Mouse (Mus musculus): Measurements from ENCODE around the gene Pop5. TPM values are rescaled to one million over a fixed set of nuclear protein-coding genes. Genes with fewer than 3 reads are reported as not detected.

Pop5 gene
- polyA plus RNA-seq, 1 experiment from 2014 or later, result 96.9 TPM

DNA sequence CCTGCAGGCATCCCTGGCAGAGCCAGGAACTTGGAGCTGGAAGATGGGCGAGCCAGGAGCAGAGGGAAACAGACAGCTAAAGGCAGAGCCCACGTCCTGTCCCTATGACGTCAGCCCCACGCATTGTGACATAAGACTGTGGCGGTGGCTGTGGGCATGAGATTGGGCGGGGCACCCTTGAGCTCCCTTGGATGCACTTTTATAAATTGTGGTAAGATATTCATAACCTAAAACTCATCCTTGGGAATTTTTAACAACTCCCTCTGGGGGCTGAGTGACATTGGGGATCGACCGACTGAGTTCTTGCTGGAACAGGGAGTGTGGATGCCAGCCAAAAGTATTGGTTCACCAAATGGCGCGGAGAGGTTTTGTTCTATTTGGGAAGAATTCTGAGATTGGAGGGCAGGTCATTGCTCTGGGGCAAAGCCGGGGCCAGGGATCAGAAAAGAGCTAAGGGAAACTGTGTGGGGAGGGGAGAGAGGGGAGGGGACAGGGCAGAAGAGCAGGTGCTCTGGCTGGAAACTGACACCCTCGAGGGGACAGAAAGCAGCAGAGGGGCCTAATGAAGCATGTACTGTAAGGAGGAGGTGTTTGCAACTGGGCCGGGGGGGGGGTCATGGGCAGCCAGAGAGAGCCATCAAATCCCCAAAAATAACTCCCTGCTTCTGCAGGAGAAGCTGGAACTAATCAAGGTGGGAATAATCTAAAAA, 14.6 kb upstream of the Pop5 start:
- ATAC-seq (replicated peaks), result no peak

DNA sequence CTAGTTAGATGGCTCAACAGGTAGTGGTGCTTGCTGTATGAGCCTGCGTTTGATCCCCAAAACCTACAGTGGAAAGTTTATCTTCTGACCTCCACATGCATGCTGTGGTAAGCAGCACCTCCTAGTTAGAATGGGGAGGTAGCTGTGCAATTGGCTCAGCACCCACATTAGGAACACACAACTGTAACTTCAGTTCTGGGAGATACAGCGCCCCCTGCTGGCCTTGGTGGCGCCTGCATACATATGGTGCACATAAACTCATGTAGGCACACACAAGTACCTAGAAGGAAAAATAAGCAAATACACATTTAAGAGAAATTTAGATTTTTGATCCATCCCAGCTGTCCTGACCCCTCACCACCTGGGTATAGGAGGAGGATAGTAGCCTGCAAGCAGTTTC, 13.2 kb upstream of the Pop5 start:
- ATAC-seq (replicated peaks), result no peak
- H3K4me1 ChIP-seq, result peaks cover 11% of the 10 kb centered on the region
- no peaks in the 10 kb centered on the region for H3K9me3 ChIP-seq
- H3K4me3 ChIP-seq, result no peak overlapping the region
- H3K27ac ChIP-seq (replicated peaks), result no peak overlapping the region
- no peak overlapping the region for H3K4me2 ChIP-seq (replicated peaks)
- H3K36me3 ChIP-seq, result no peaks in the 10 kb centered on the region
- H3K27me3 ChIP-seq, result no peaks in the 10 kb centered on the region
- H3K9ac ChIP-seq (replicated peaks), result no peak overlapping the region
- WGBS, result 79% methylated on average over 3 of the region's 3 CpGs

More for the DNA sequence above, 14.6 kb upstream of the Pop5 start:
- no peak overlapping the region for H3K4me2 ChIP-seq (replicated peaks)
- WGBS, result 33% methylated on average over 13 of the region's 13 CpGs
- H3K36me3 ChIP-seq, result no peaks in the 10 kb centered on the region
- H3K4me3 ChIP-seq, result no peak overlapping the region
- no peaks in the 10 kb centered on the region for H3K27me3 ChIP-seq
- H3K9me3 ChIP-seq, result no peaks in the 10 kb centered on the region
- peaks cover 11% of the 10 kb centered on the region for H3K4me1 ChIP-seq
- H3K27ac ChIP-seq (replicated peaks), result peak overlapping the region; percentile 1; the same call in 1 of the 2 replicates
- no peak overlapping the region for H3K9ac ChIP-seq (replicated peaks)

DNA sequence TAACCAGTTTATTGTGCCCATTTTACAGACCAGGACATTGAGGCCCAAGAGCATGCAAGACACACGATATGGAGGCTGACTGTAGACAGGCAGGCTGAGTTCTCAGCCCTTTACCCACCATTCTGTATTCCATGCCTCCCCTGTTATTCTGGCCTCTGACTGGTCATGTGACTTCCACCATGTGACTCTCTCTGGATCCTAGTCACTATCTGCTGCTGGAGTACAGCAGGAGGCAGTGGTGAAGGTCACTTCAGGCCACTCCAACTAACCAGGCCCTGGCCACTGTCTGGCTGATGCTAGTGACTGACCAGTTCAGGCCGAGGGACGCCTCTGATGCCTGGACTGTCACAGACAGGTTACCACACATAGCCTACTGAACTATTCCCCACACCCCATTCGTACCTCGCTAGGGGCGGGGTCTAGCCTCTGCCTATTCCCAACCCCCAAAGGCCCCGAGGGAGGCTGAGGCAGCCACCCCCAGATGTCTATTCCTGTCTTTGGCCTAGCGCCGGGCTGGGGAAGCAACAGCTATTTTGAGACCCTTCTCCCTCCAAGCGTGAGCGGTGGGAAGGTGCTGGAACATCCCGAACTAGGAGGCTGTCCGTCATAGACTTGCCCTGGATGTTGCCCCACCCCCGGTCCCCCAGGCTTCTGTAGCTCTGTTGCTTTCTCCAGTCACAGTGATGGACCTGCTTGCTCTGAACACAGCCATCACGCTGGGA, 4.6 kb upstream of the Pop5 start:
- Histone ChIP-seq H3K4me1 (peaks cover 11% of the 10 kb centered on the region), H3K9ac (replicated peaks) (no peak overlapping the region), H3K36me3 (no peaks in the 10 kb centered on the region), H3K4me2 (replicated peaks) (no peak overlapping the region), H3K27ac (replicated peaks) (no peak overlapping the region), H3K4me3 (no peak overlapping the region), H3K9me3 (no peaks in the 10 kb centered on the region), H3K27me3 (no peaks in the 10 kb centered on the region; the same call in 1 of the 2 replicates)
- no peak for ATAC-seq (replicated peaks)
- WGBS, result 54% methylated on average over 15 of the region's 15 CpGs

DNA sequence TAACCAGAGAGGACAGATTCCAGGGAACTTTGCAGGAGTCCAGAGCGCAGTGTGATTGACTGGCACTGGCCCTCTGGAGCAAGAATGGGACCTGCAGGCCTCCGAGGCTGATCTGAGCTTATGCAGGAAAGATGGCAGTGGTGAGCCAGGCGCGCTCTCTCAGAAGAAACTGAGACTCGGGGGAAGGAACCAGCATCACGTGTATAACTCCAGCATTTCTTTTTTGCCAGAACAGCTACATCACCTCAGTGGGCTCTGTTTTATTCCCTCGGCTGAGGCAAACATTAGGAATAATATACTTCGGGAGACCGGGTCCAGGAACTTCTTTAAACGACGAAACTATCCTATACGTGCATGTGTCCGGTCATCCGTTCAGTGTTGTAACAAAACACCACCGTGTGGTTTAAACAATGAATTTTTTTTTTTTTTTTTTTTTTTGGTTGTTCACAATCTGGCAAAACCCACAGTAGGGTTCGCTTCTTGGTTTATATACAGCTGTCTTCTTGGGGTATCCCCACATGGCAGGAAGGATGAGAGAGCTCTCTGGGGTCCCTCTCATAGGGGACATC, 4.0 kb upstream of the Pop5 start:
- no peak overlapping the region for H3K4me2 ChIP-seq (replicated peaks)

DNA sequence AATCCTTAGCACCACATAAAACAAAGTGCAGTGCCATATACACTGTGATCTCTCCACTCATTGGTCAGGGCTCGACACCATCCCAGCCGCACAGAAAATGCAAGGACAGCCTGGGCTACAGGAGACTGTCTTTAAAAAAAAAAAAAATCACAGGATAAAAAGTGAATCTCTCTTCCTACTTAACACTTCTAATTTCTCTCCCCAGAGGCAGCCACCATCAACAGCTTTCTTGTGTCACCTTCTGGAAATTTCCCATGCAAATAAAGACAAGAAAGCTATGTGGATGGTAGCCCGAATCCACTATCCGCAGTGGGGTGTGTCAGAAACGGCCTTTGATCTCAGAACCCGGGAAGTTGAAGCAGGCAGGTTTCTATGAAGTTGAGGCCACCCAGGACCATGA, 3.1 kb upstream of the Pop5 start:
- Histone ChIP-seq H3K9ac (replicated peaks) (no peak overlapping the region), H3K4me3 (no peak overlapping the region), H3K9me3 (no peaks in the 10 kb centered on the region), H3K27me3 (no peaks in the 10 kb centered on the region; the same call in 1 of the 2 replicates), H3K36me3 (no peaks in the 10 kb centered on the region), H3K4me2 (replicated peaks) (no peak overlapping the region), H3K27ac (replicated peaks) (no peak overlapping the region), H3K4me1 (peaks cover 15% of the 10 kb centered on the region)
- ATAC-seq (replicated peaks), result no peak
- 74% methylated on average over 6 of the region's 6 CpGs for WGBS

More for the DNA sequence above, 4.0 kb upstream of the Pop5 start:
- Histone ChIP-seq H3K9me3 (no peaks in the 10 kb centered on the region), H3K27ac (replicated peaks) (no peak overlapping the region), H3K27me3 (no peaks in the 10 kb centered on the region; the same call in 1 of the 2 replicates), H3K9ac (replicated peaks) (no peak overlapping the region), H3K4me1 (peaks cover 13% of the 10 kb centered on the region), H3K4me3 (no peak overlapping the region), H3K36me3 (no peaks in the 10 kb centered on the region)
- WGBS, result 39% methylated on average over 16 of the region's 16 CpGs
- ATAC-seq (replicated peaks), result no peak

DNA sequence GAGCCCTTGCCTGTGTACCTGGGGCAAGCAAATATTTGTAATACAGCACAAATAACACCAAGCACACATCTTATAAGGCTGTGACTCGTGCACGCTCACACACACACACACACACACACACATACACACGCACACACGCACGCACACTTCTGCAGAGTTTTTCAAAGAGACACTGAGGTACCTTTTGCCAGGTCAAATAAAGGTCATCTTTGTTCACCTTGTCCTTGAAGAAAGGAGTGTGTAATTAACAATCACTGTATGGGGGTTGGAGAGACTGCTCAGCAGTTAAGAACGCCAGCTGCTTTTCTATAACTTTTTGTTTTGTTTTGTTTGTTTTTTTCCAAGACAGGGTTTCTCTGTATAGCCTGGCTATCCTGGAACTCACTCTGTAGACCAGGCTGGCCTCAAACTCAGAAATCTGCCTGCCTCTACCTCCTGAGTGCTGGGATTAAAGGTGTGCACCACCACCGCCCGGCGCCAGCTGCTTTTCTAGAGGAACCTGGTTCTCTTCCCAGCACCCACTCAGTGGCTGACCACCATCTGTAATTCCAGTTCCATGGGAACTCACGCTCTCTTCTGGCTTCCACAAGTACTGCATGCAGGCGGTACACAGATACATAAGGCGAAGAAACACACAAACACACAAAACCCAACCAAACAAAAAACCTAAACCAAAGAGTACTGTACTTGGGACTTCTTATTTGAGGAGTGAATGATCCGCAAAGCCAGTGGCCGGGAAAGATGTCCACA, 2.4 kb upstream of the Pop5 start:
- no peak overlapping the region for H3K4me2 ChIP-seq (replicated peaks)
- H3K4me1 ChIP-seq, result peaks cover 18% of the 10 kb centered on the region
- H3K27ac ChIP-seq (replicated peaks), result no peak overlapping the region
- no peaks in the 10 kb centered on the region; the same call in 1 of the 2 replicates for H3K27me3 ChIP-seq
- H3K9ac ChIP-seq (replicated peaks), result no peak overlapping the region
- 90% methylated on average over 14 of the region's 14 CpGs for WGBS
- ATAC-seq (replicated peaks), result no peak
- H3K4me3 ChIP-seq, result no peak overlapping the region
- H3K36me3 ChIP-seq, result no peaks in the 10 kb centered on the region
- no peaks in the 10 kb centered on the region for H3K9me3 ChIP-seq

DNA sequence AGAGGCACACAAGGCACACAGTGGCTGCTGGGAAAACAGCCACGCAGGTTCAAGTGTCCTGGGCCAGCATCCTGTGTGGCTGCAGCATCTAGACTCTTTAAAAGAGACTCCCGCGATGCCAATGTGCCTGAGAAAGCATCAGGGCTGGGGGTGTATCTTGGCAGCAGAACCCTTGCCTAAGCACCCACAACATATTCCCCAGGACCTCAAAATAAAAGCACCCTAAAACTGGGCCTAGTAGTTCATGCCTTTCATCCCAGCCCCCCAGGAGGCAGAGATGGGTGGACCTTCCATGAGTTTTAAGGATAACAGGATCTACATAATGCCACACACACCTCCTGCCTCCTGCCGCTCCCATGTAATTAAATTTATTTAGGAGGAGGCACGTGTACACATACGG, 1.1 kb upstream of the Pop5 start:
- H3K36me3 ChIP-seq, result no peaks in the 10 kb centered on the region
- H3K9me3 ChIP-seq, result no peaks in the 10 kb centered on the region
- ATAC-seq (replicated peaks), result no peak
- H3K4me3 ChIP-seq, result no peak overlapping the region
- no peak overlapping the region for H3K9ac ChIP-seq (replicated peaks)
- H3K27me3 ChIP-seq, result no peaks in the 10 kb centered on the region; the same call in 1 of the 2 replicates
- no peak overlapping the region for H3K4me2 ChIP-seq (replicated peaks)
- peaks cover 27% of the 10 kb centered on the region for H3K4me1 ChIP-seq
- WGBS, result 44% methylated on average over 6 of the region's 6 CpGs
- no peak overlapping the region for H3K27ac ChIP-seq (replicated peaks)

DNA sequence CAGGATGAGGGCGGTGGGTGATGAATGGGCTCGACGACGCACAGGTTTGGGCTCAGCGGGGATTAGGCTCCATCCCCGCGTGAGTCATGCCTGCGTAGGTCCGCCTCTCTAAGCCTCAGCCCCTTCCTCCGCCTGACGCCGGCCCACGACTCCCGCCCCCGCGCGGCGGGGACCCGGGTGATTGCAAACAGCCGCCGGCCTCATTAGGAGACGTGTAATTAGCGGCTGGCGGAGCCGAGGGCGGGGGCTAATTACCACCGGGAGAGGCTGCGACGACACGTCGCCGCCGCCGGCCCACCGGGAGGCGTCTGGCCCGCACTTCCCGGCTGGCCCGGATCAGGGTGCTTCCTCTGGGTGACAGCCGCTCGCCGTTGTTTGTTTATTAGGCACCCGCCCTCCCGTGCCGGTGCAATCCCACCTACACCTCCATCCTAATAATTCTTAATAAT, 289 bp upstream of the Pop5 start:
- no peaks in the 10 kb centered on the region for H3K9me3 ChIP-seq
- peak; percentile 58 for ATAC-seq (replicated peaks)
- H3K4me2 ChIP-seq (replicated peaks), result peak overlapping the region; percentile 77
- H3K27me3 ChIP-seq, result no peaks in the 10 kb centered on the region; the same call in 1 of the 2 replicates
- WGBS, result under 1% methylated on average over 44 of the region's 45 CpGs
- peak overlapping the region; percentile 53 for H3K4me3 ChIP-seq
- H3K36me3 ChIP-seq, result peaks cover 8% of the 10 kb centered on the region
- peak overlapping the region; percentile 67 for H3K9ac ChIP-seq (replicated peaks)
- H3K27ac ChIP-seq (replicated peaks), result peak overlapping the region; percentile 74
- H3K4me1 ChIP-seq, result peaks cover 27% of the 10 kb centered on the region

DNA sequence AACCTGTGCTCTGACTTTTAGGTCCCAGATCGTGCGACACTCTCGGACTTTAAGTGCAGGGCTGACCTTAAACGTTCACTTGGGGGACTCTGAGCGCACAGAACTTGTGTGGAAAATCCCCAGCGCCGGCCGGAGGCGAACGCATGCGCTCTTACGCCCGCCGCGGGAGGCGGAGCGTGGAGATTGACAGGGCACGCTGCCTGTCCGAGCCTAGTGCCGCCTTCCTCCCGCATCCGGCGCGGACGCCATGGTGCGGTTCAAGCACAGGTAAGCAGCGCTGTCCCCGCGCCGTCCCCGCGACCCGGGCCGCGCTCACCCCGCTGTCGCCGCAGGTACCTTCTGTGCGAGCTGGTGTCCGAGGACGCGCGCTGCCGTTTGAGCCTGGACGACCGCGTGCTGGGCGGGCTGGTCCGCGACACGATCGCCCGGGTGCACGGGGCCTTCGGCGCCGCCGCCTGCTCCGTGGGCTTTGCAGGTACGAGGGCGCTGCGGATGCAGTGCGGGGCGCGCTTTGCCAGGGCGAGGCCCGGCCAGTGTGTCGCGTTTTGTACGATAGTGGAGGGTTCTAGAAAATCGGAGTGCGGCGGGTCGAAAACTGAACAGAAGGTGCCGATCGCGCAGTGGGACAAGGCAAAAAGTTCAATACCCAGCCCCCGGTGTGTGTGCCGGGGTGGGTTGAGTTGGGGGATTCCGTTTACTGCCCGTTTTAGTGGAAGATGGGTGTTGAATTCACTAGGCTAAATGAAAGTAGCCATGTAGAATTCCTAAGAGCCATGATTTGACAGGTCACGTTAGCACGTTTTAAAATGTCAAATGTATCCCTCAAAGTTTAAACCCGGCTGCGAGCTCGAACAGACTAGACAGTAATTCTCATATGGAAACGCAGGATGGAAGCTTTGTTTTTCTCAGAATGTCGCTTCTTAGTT, 2.4 kb downstream of the Pop5 start:
- Histone ChIP-seq H3K27ac (replicated peaks) (0 out of 2 replicates have a peak overlapping the region, but pooled peaks have one; percentile 13), H3K4me2 (replicated peaks) (peak overlapping the region; percentile 76), H3K36me3 (peaks cover 35% of the 10 kb centered on the region), H3K4me1 (peaks cover 27% of the 10 kb centered on the region), H3K4me3 (peak overlapping the region; percentile 67), H3K9me3 (no peaks in the 10 kb centered on the region), H3K9ac (replicated peaks) (peak overlapping the region; percentile 65), H3K27me3 (no peaks in the 10 kb centered on the region; the same call in 1 of the 2 replicates)
- under 1% methylated on average over 88 of the region's 88 CpGs for WGBS
- peak; percentile 76 for ATAC-seq (replicated peaks)

DNA sequence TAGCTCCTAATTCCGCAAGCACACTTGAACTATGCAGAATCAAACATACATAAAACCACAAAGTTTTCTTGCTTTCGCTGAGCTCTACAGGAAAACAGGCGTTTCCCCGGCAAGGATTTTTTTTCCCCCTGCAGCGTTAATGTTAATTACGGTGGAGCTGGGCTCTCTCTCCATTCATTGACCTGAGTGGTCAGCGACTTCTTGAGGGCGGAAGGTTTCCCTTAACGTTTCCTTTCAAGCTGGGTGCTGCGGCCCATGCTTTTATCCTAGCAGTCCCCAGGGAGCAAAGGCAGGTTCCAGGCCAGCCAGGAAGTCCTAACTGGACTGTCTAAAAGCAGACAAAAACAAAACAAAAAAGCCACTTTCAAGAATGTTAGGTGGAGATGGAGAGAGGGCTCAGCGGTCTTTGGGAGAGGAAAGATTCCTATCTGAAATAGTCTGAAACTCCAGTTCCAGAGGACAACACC, 3.1 kb downstream of the Pop5 start:
- H3K9ac ChIP-seq (replicated peaks), result peak overlapping the region; percentile 65; the same call in 1 of the 2 replicates
- H3K27ac ChIP-seq (replicated peaks), result no peak overlapping the region

DNA sequence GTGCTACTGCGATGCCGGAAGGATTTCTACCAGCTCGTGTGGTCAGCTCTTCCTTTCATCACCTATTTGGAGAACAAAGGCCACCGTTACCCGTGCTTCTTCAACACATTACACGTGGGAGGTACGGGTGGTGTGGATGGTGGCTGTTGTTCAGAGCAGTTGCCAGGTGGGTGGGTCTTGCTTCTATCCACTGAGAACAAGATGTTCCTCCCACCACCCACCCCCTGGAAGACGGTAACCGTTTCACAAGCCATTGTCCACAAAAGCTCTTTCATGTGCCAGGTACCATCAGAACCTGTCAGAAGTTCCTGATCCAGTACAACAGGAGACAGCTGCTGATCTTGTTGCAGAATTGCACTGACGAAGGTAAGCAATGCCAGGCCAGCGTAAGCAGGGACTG, 4.6 kb downstream of the Pop5 start:
- Histone ChIP-seq H3K9me3 (no peaks in the 10 kb centered on the region), H3K4me3 (no peak overlapping the region), H3K36me3 (peaks cover 56% of the 10 kb centered on the region), H3K4me1 (peaks cover 23% of the 10 kb centered on the region), H3K4me2 (replicated peaks) (no peak overlapping the region), H3K27me3 (no peaks in the 10 kb centered on the region), H3K9ac (replicated peaks) (no peak overlapping the region), H3K27ac (replicated peaks) (no peak overlapping the region)
- ATAC-seq (replicated peaks), result no peak
- 79% methylated on average over 11 of the region's 11 CpGs for WGBS

More for the DNA sequence above, 3.1 kb downstream of the Pop5 start:
- peaks cover 27% of the 10 kb centered on the region for H3K4me1 ChIP-seq
- no peaks in the 10 kb centered on the region; the same call in 1 of the 2 replicates for H3K27me3 ChIP-seq
- ATAC-seq (replicated peaks), result no peak
- no peaks in the 10 kb centered on the region for H3K9me3 ChIP-seq
- peak overlapping the region; percentile 76 for H3K4me2 ChIP-seq (replicated peaks)
- H3K4me3 ChIP-seq, result peak overlapping the region; percentile 67
- peaks cover 42% of the 10 kb centered on the region for H3K36me3 ChIP-seq
- 6% methylated on average over 11 of the region's 11 CpGs for WGBS
